Mouse (Mus musculus): Measurements from ENCODE around the gene Tecpr2. TPM values are rescaled to one million over a fixed set of nuclear protein-coding genes. Genes with fewer than 3 reads are reported as not detected.

Tecpr2 gene
- polyA plus RNA-seq, 1 experiment from 2014 or later, result 1.9 TPM

DNA sequence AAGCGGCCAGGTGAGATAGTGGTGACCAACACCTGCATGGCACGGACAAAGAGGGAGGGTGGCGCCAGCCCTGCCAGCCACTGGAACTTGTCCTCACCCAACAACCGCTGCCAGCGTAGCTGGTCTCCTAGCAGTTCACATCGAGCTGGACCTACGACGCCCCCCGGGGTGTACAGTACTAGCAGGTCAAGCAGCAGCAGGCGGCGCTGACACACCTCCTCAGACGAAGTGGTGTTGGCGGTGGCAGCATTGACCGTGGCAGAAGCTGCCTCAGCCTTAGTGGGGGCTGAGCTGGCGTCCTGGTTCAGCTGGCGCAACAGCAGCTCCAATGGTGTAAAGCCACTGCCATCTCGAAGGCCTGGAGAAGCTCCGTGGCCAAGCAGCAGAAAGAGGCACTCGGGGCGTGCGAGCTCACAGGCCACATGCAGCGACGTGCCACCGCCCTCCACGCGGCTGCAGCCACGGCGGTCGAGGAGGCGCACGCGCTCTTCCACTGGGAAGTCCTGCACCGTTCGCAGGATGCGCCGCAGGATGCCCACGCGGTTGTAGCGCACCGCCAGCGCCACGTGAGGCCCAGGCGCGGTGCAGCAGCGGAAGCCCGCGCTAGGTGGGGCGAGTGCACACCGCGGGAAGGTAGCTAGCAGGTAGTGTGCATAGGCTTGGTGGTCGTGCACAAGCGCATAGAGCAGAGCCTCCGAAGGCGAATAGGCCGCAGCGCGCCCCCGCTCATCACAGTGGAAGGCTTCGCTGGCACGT is 87.7 kb downstream of the Tecpr2 start:
- Histone ChIP-seq H3K27ac (ENCODE audit: low read length) (no peak overlapping the region), H3K4me3 (ENCODE audit: low read depth, low read length) (no peak overlapping the region), H3K36me3 (ENCODE audit: insufficient read depth, low read length) (0 out of 2 replicates have a peak, but pooled peaks cover 6% of the 10 kb centered on the region), H3K4me1 (ENCODE audit: insufficient read depth, low read depth, low read length) (peaks cover 5% of the 10 kb centered on the region; the same call in 1 of the 2 replicates), H3K9ac (replicated peaks; ENCODE audit: low read depth) (no peak overlapping the region), H3K9me3 (ENCODE audit: low read length) (no peaks in the 10 kb centered on the region), H3K4me2 (replicated peaks; ENCODE audit: low read depth, low read length) (no peak overlapping the region), H3K27me3 (replicated peaks; ENCODE audit: insufficient read depth, low read length) (no peaks in the 10 kb centered on the region)
- 90% methylated on average over 60 of the region's 60 CpGs for WGBS
- no peak for TF ChIP-seq EP300 (IDR thresholded peaks at IDR 0.05)
- TF ChIP-seq CTCF (IDR thresholded peaks at IDR 0.05), result no peak
- DNase-seq (ENCODE audit: low spot score) (no peak), ATAC-seq (no peak)

DNA sequence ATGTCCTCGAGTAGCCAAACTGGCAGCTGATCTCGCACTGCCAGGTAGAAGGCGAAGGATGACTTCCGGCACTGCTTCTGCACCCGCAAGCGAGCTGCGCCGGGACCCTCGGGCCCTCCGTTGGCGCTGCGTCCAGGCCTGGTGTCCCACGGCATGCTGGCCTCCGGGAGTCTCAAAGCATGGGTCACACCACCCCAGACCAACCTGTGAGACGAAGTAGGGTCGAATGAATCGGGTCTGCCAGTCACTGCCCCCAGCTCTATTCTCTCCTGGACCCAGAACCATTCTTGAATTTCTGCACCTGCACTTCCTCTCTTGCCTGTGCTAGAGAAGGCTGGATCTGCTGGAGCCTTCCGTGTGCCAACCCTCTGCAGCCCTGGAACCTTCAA is 88.3 kb downstream of the Tecpr2 start:
- H3K4me2 ChIP-seq (replicated peaks; ENCODE audit: low read depth, low read length), result peak overlapping the region; percentile 87; the same call in 1 of the 2 replicates
- DNase-seq (ENCODE audit: low spot score), result no peak
- ATAC-seq, result no peak
- 0 out of 2 replicates have a peak, but pooled peaks cover 6% of the 10 kb centered on the region for H3K36me3 ChIP-seq (ENCODE audit: insufficient read depth, low read length)
- no peak overlapping the region for H3K4me3 ChIP-seq (ENCODE audit: low read depth, low read length)
- H3K9me3 ChIP-seq (ENCODE audit: low read length), result no peaks in the 10 kb centered on the region
- TF ChIP-seq EP300 (IDR thresholded peaks at IDR 0.05), result no peak
- no peak for TF ChIP-seq CTCF (IDR thresholded peaks at IDR 0.05)
- H3K27me3 ChIP-seq (replicated peaks; ENCODE audit: insufficient read depth, low read length), result no peaks in the 10 kb centered on the region
- 98% methylated on average over 18 of the region's 18 CpGs for WGBS
- H3K9ac ChIP-seq (replicated peaks; ENCODE audit: low read depth), result no peak overlapping the region
- peaks cover 5% of the 10 kb centered on the region; the same call in 1 of the 2 replicates for H3K4me1 ChIP-seq (ENCODE audit: insufficient read depth, low read depth, low read length)
- H3K27ac ChIP-seq (ENCODE audit: low read length), result no peak overlapping the region

DNA sequence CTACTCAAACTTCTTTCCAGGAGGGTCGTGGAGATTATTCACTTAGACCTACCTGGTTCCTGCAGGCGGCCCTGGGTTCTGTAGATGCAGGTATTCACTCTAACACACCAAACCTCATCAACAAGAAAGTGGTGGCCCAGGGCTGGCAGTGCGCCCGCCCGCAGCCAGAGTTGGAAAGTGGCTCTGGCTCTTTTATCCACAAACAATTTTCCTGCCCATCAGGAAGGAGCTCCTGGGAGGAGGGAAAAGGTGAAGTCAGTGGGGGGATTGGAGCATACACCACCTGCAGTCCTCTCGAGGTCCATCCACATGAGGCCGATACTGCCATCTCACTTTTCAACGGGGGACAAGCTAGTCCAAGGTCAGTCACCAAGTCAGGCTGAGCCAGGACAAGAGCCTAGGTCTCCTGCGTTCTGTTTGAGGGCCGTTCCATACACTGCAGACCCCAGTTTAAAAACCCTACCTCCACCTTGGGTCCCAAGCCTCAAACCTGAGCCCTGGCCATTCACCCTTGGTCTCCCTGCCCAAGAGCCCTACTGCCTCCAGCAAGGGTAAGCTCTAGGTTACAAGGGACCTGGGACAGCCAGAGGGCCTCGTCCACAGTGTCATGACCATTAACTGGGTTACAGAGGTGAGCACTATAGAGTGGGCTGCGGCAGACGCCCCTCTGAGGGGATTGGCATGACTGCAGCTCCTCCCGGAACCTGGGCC is 89.0 kb downstream of the Tecpr2 start:
- Histone ChIP-seq H3K36me3 (ENCODE audit: insufficient read depth, low read length) (0 out of 2 replicates have a peak, but pooled peaks cover under 1% of the 10 kb centered on the region), H3K27ac (ENCODE audit: low read length) (peak overlapping the region; percentile 79), H3K4me1 (ENCODE audit: insufficient read depth, low read depth, low read length) (peaks cover 5% of the 10 kb centered on the region; the same call in 1 of the 2 replicates), H3K9ac (replicated peaks; ENCODE audit: low read depth) (peak overlapping the region; percentile 50), H3K27me3 (replicated peaks; ENCODE audit: insufficient read depth, low read length) (no peaks in the 10 kb centered on the region), H3K4me3 (ENCODE audit: low read depth, low read length) (peak overlapping the region; percentile 61), H3K4me2 (replicated peaks; ENCODE audit: low read depth, low read length) (peak overlapping the region; percentile 87), H3K9me3 (ENCODE audit: low read length) (no peaks in the 10 kb centered on the region)
- DNase-seq (ENCODE audit: low spot score) (no peak), ATAC-seq (no peak)
- 36% methylated on average over 14 of the region's 14 CpGs for WGBS
- no peak for TF ChIP-seq CTCF (IDR thresholded peaks at IDR 0.05)
- no peak for TF ChIP-seq EP300 (IDR thresholded peaks at IDR 0.05)

DNA sequence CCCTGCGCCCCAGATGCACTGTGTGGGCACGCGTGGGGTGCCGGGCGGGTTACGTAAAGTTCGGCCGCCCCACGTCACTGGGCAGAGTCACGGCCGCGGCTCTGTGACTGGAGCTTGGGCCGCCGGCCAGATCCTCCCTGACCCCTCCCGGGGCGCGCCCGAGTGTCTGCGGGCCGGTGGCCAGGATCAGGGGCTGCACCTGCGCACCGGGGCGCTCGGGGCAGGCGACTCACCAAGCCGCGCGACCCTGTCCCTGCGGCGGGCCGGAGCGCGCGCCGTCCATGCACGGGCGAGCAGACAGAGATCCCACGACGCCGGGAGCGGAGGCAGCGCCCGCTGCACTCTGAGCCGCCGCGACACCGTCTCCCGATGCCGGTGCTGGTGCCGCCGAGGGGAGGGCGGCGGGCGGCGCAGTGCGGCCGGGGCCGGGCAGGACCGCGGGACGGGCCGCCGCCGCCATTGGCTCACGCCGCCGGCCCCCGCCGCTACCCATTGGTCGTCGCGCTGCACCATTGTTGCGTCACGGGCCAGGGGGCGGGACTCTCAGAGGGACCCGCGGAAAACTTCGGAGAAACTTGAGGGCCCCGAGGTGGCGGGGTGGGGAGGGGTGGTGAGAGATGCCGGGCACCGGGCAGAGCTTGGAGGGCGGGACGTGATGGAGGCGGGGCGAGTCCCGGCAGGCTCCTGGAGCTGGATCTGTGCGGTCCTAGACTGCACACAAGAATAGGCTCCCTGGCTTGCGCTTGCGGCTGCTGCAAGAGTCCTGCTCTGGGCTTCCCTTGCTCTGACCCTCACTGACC is 89.7 kb downstream of the Tecpr2 start, which contains the start of gene Ankrd9:
Gene Ankrd9 (minus strand): TSS at position 434 of the 800 bp plus-strand sequence.
- no peaks in the 10 kb centered on the region for H3K36me3 ChIP-seq (ENCODE audit: insufficient read depth, low read length)
- ATAC-seq (peak; percentile 97), DNase-seq (ENCODE audit: low spot score) (peak; percentile 97)
- peak within 1 kb of the TSS; percentile 87 for H3K4me2 ChIP-seq (replicated peaks; ENCODE audit: low read depth, low read length)
- H3K9me3 ChIP-seq (ENCODE audit: low read length), result no peaks in the 10 kb centered on the region
- 2% methylated on average over 61 of the region's 90 CpGs for WGBS
- H3K4me3 ChIP-seq (ENCODE audit: low read depth, low read length), result peak within 1 kb of the TSS; percentile 61
- no peaks in the 10 kb centered on the region for H3K27me3 ChIP-seq (replicated peaks; ENCODE audit: insufficient read depth, low read length)
- TF ChIP-seq CTCF (IDR thresholded peaks at IDR 0.05) (no peak), EP300 (IDR thresholded peaks at IDR 0.05) (no peak)
- H3K27ac ChIP-seq (ENCODE audit: low read length), result peak within 1 kb of the TSS; percentile 79
- peaks cover 5% of the 10 kb centered on the region; the same call in 1 of the 2 replicates for H3K4me1 ChIP-seq (ENCODE audit: insufficient read depth, low read depth, low read length)
- peak within 1 kb of the TSS; percentile 50 for H3K9ac ChIP-seq (replicated peaks; ENCODE audit: low read depth)

DNA sequence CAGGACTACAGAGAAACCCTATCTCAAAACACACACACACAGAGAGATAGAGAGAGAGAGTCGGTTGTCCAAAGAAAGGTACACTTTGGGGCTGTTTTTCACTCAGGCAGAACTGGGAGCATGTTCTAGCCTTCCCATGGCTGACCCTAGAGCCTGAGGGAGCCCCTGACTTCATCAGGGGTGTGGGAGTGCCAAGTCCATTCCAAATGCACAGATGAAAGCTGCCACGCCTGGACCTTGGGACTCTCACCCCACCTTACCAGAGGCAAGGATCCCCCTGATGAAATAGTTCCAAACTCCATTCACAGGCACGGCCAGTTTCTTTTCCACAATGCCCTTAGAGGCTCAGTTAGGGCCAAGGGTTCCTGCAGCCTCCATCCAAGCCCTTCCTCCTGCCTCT is 90.7 kb downstream of the Tecpr2 start:
- WGBS, result 72% methylated on average over 3 of the region's 3 CpGs
- Histone ChIP-seq H3K4me3 (ENCODE audit: low read depth, low read length) (no peak overlapping the region), H3K4me1 (ENCODE audit: insufficient read depth, low read depth, low read length) (peaks cover 5% of the 10 kb centered on the region; the same call in 1 of the 2 replicates), H3K27ac (ENCODE audit: low read length) (no peak overlapping the region), H3K36me3 (ENCODE audit: insufficient read depth, low read length) (no peaks in the 10 kb centered on the region), H3K9ac (replicated peaks; ENCODE audit: low read depth) (no peak overlapping the region), H3K9me3 (ENCODE audit: low read length) (no peaks in the 10 kb centered on the region), H3K27me3 (replicated peaks; ENCODE audit: insufficient read depth, low read length) (no peaks in the 10 kb centered on the region), H3K4me2 (replicated peaks; ENCODE audit: low read depth, low read length) (no peak overlapping the region)
- no peak for ATAC-seq
- TF ChIP-seq EP300 (IDR thresholded peaks at IDR 0.05) (no peak), CTCF (IDR thresholded peaks at IDR 0.05) (no peak)
- no peak for DNase-seq (ENCODE audit: low spot score)
